Mouse (Mus musculus) kidney, embryonic 14.5 days (tissue): ENCODE measurements at regions not wholly inside any gene's neighbourhood (a gene's known extent, or its start where the extent isn't known, plus 50 kb on each side); places are given as distances from the start of the nearest gene placed in this dataset.
"Not testable (repeated sequence)": the region's sequence is repeated elsewhere in the genome, so short reads cannot be mapped to it uniquely, and the experiment has no call there.

Experiments
- ATAC-seq: fragments of 200-750 bp; cut with Nextera tagmentation; 2 replicates; pipeline ENCODE4 v1.8.0; 2017; ENCODE audit warnings: moderate number of reproducible peaks, mild to moderate bottlenecking, moderate TSS enrichment, moderate library complexity; ENCODE audit not compliant: low FRiP score, low TSS enrichment
- H3K27ac ChIP-seq: fragments of 300-500 bp; sonication (generic); 2 replicates; pipeline ENCODE4 v1.5.1; 2014; ENCODE audit warnings: low read depth, mild to moderate bottlenecking, low read length, moderate library complexity, mixed read lengths
- H3K27me3 ChIP-seq: fragments of 300-500 bp; sonication (generic); 2 replicates; pipeline ENCODE4 v1.6.1; 2014; ENCODE audit warnings: mild to moderate bottlenecking, low read length; ENCODE audit not compliant: control insufficient read depth, insufficient read depth
- H3K36me3 ChIP-seq: fragments of 300-500 bp; sonication (generic); 2 replicates; pipeline ENCODE4 v1.6.1; 2014; ENCODE audit warnings: low read length, mixed read lengths; ENCODE audit not compliant: control insufficient read depth, insufficient read depth
- H3K4me1 ChIP-seq: fragments of 300-500 bp; sonication (generic); 2 replicates; pipeline ENCODE4 v1.6.1; 2014; ENCODE audit warnings: low read length, mixed read lengths; ENCODE audit not compliant: control insufficient read depth, insufficient read depth
- H3K4me2 ChIP-seq: fragments of 300-500 bp; sonication (generic); replicated peaks from 2 replicates; pipeline ENCODE4 v1.6.1; 2014; ENCODE audit warnings: low read depth, mild to moderate bottlenecking, low read length
- H3K4me3 ChIP-seq: fragments of 300-500 bp; sonication (generic); 2 replicates; pipeline ENCODE4 v1.5.1; 2014; ENCODE audit warnings: mild to moderate bottlenecking, low read length
- H3K9ac ChIP-seq: fragments of 300-500 bp; sonication (generic); 2 replicates; pipeline ENCODE4 v1.6.1; 2014; ENCODE audit warnings: low read depth, mild to moderate bottlenecking, low read length, moderate library complexity
- H3K9me3 ChIP-seq: fragments of 300-500 bp; sonication (generic); 2 replicates; pipeline ENCODE4 v1.6.1; 2016; ENCODE audit warnings: low read length; ENCODE audit not compliant: control insufficient read depth
- WGBS: fragments of 180-500 bp; shearing (Covaris S2); extraction: QIAGEN DNeasy Blood & Tissue Kit; methylation state at CpG from one replicate; pipeline ENCODE4 v1.1.7; 2014; 5-methylcytosine and 5-hydroxymethylcytosine counted together

- H3K4me3 ChIP-seq = no peak overlapping the region
- no peak overlapping the region for H3K4me2 ChIP-seq
- no peaks in the 10 kb centered on the region for H3K36me3 ChIP-seq
- no peak overlapping the region for H3K9ac ChIP-seq
- H3K9me3 ChIP-seq = no peaks in the 10 kb centered on the region
- H3K4me1 ChIP-seq = no peaks in the 10 kb centered on the region
- 92% methylated on average over 6 of the region's 6 CpGs for WGBS
- no peak for ATAC-seq
- H3K27ac ChIP-seq = no peak overlapping the region
- no peaks in the 10 kb centered on the region for H3K27me3 ChIP-seq
These were observed 96.3 kb upstream of the Pou3f3 start for GRCm38 (mm10) chr1:42599238-42599637.

- H3K36me3 ChIP-seq = no peaks in the 10 kb centered on the region
- H3K27me3 ChIP-seq = no peaks in the 10 kb centered on the region
- no peak overlapping the region for H3K4me2 ChIP-seq
- H3K4me3 ChIP-seq = no peak overlapping the region
- H3K9me3 ChIP-seq = no peaks in the 10 kb centered on the region
- no peak for ATAC-seq
- H3K9ac ChIP-seq = no peak overlapping the region
- H3K27ac ChIP-seq = no peak overlapping the region
- no peaks in the 10 kb centered on the region for H3K4me1 ChIP-seq
- 85% methylated on average over 7 of the region's 7 CpGs for WGBS
These were observed 89.3 kb upstream of the Pou3f3 start for GRCm38 (mm10) chr1:42606251-42606650.

GRCm38 (mm10) chr1:42607466-42608043 is 88.0 kb upstream of the Pou3f3 start:
- H3K4me2 ChIP-seq, H3K9me3 ChIP-seq, H3K27ac ChIP-seq, H3K9ac ChIP-seq, H3K36me3 ChIP-seq, H3K4me3 ChIP-seq, H3K27me3 ChIP-seq, H3K4me1 ChIP-seq: not testable (repeated sequence)
- WGBS = 95% methylated on average over 4 of the region's 4 CpGs
- ATAC-seq = peak; percentile 66; the same call in 1 of the 2 replicates

- H3K27me3 ChIP-seq = no peaks in the 10 kb centered on the region
- ATAC-seq = 0 out of 2 replicates have a peak, but pooled peaks have one; percentile 35
- 72% methylated on average over 6 of the region's 6 CpGs for WGBS
- no peak overlapping the region for H3K4me3 ChIP-seq
- H3K9ac ChIP-seq = no peak overlapping the region; the same call in 1 of the 2 replicates
- H3K27ac ChIP-seq = no peak overlapping the region
- H3K36me3 ChIP-seq = no peaks in the 10 kb centered on the region
- H3K4me2 ChIP-seq = no peak overlapping the region
- H3K9me3 ChIP-seq = 0 out of 2 replicates have a peak, but pooled peaks cover 2% of the 10 kb centered on the region
- no peaks in the 10 kb centered on the region; the same call in 1 of the 2 replicates for H3K4me1 ChIP-seq
These were observed 71.8 kb upstream of the Pou3f3 start for GRCm38 (mm10) chr1:42623766-42624165.

- H3K27ac ChIP-seq = no peak overlapping the region
- H3K27me3 ChIP-seq = no peaks in the 10 kb centered on the region
- no peaks in the 10 kb centered on the region for H3K9me3 ChIP-seq
- H3K4me1 ChIP-seq = peaks cover 10% of the 10 kb centered on the region
- ATAC-seq = no peak
- WGBS = 13% methylated on average over 12 of the region's 12 CpGs
- H3K36me3 ChIP-seq = no peaks in the 10 kb centered on the region
- H3K4me2 ChIP-seq = no peak overlapping the region
- no peak overlapping the region for H3K9ac ChIP-seq
- no peak overlapping the region for H3K4me3 ChIP-seq
These were observed 66.8 kb upstream of the Pou3f3 start for GRCm38 (mm10) chr1:42628800-42629199.

- H3K4me3 ChIP-seq = no peak overlapping the region
- WGBS = 21% methylated on average over 14 of the region's 14 CpGs
- H3K9me3 ChIP-seq = no peaks in the 10 kb centered on the region
- peak; percentile 89 for ATAC-seq
- H3K36me3 ChIP-seq = no peaks in the 10 kb centered on the region
- no peak overlapping the region for H3K27ac ChIP-seq
- no peak overlapping the region for H3K9ac ChIP-seq
- peaks cover 10% of the 10 kb centered on the region for H3K4me1 ChIP-seq
- H3K27me3 ChIP-seq = no peaks in the 10 kb centered on the region
- peak overlapping the region; percentile 25 for H3K4me2 ChIP-seq
These were observed 65.9 kb upstream of the Pou3f3 start for GRCm38 (mm10) chr1:42629465-42630261.

GRCm38 (mm10) chr1:42632286-42632685 is 63.3 kb upstream of the Pou3f3 start:
- no peaks in the 10 kb centered on the region for H3K36me3 ChIP-seq
- H3K27me3 ChIP-seq = no peaks in the 10 kb centered on the region
- no peak overlapping the region for H3K4me2 ChIP-seq
- peaks cover 10% of the 10 kb centered on the region for H3K4me1 ChIP-seq
- no peak overlapping the region for H3K4me3 ChIP-seq
- no peak for ATAC-seq
- no peaks in the 10 kb centered on the region for H3K9me3 ChIP-seq
- H3K27ac ChIP-seq = no peak overlapping the region
- H3K9ac ChIP-seq = no peak overlapping the region

GRCm38 (mm10) chr1:42636558-42636957 is 59.0 kb upstream of the Pou3f3 start:
- Histone ChIP-seq H3K36me3 (no peaks in the 10 kb centered on the region), H3K27ac (no peak overlapping the region), H3K27me3 (no peaks in the 10 kb centered on the region), H3K9me3 (no peaks in the 10 kb centered on the region), H3K9ac (no peak overlapping the region), H3K4me1 (no peaks in the 10 kb centered on the region), H3K4me2 (no peak overlapping the region), H3K4me3 (no peak overlapping the region)
- 71% methylated on average over 5 of the region's 5 CpGs for WGBS
- no peak for ATAC-seq
